Mouse (Mus musculus): ENCODE measurements around the gene Gm17654. TPM values are rescaled to one million over a fixed set of nuclear protein-coding genes. Genes with fewer than 3 reads are reported as not detected.
"Not testable (repeated sequence)": the region's sequence is repeated elsewhere in the genome, so short reads cannot be mapped to it uniquely, and the experiment has no call there.

Gm17654 gene
- not detected for total RNA-seq (2021)
- long read RNA-seq, experiment 1 = 0 reads
- long read RNA-seq, experiment 2 = 0 reads

- not testable (repeated sequence) for DNase-seq
These were observed at the start of gene Gm17654 for GRCm38 (mm10) chr14:43579046-43579445. Gene Gm17654, minus strand, starts transcription at chr14:43579146.

GRCm38 (mm10) chr14:43607913-43608312 is 29.0 kb upstream of the Gm17654 start, which contains the start of gene Gm10375:
Gene Gm10375, minus strand, starts transcription at chr14:43608013.
- DNase-seq = not testable (repeated sequence)

- DNase-seq = not testable (repeated sequence)
These were observed 977 bp downstream of the Gm17654 start for GRCm38 (mm10) chr14:43577969-43578368.

- not testable (repeated sequence) for DNase-seq
These were observed 26.7 kb downstream of the Gm17654 start for GRCm38 (mm10) chr14:43552271-43552670.

GRCm38 (mm10) chr14:43546281-43546680 is 32.7 kb downstream of the Gm17654 start:
- DNase-seq = not testable (repeated sequence)

- not testable (repeated sequence) for DNase-seq
These were observed 35.7 kb downstream of the Gm17654 start, which contains the start of gene Gm5799 for GRCm38 (mm10) chr14:43543276-43543675. Gene Gm5799, plus strand, starts transcription at chr14:43543576.

GRCm38 (mm10) chr14:43538144-43538543 is 40.8 kb downstream of the Gm17654 start:
- DNase-seq = not testable (repeated sequence)

GRCm38 (mm10) chr14:43532387-43532786 is 46.6 kb downstream of the Gm17654 start:
- DNase-seq = not testable (repeated sequence)

GRCm38 (mm10) chr14:43532011-43532383 is 46.9 kb downstream of the Gm17654 start:
- DNase-seq = not testable (repeated sequence)

GRCm38 (mm10) chr14:43531052-43532010 is 47.6 kb downstream of the Gm17654 start:
- DNase-seq = peak; percentile 21 to 33

Other genes with a start within 250 kb of the Gm17654 start
- not detected for gene 1700001F09Rik, start 231.3 kb downstream of the Gm17654 start, total RNA-seq (2021)
- gene Gm8138, start 162.8 kb downstream of the Gm17654 start, total RNA-seq (2021) = not detected
- gene Gm5799, start 35.6 kb downstream of the Gm17654 start, total RNA-seq (2021) = not detected
- gene Gm10375, start 28.9 kb upstream of the Gm17654 start, total RNA-seq (2021) = not detected
- gene Gm8165, start 98.1 kb upstream of the Gm17654 start, total RNA-seq (2021) = not detected
- 1 to 10 TPM; 1.1 to 1.2 TPM for gene Gm7324, start 118.7 kb upstream of the Gm17654 start, total RNA-seq (2021)
- not detected for gene Gm16506, start 148.3 kb upstream of the Gm17654 start, total RNA-seq (2021)
- gene Gm6526, start 168.7 kb upstream of the Gm17654 start, total RNA-seq (2021) = not detected
- gene Gm8180, start 205.6 kb upstream of the Gm17654 start, total RNA-seq (2021) = not detected

Measured in heart, adult 18-20 months (tissue).